9 mouse cellular contexts compared by ENCODE assay signal in genomic region chr4:151283092-151283741, GRCm38 (mm10).
DNase-seq lines count a peak whose midpoint lies in the region; ATAC-seq and TF ChIP-seq lines count a peak whose summit lies in the region.
"Had no signal": no experiment of that assay in that cellular context is flagged by ENCODE, and none has a peak within 500 bp of the region (broad histone marks: within the 10 kb centered on the region; RNA-seq: fewer than 3 reads in every experiment).

No protein-coding gene starts in this region.

- no peaks in the 10 kb centered on the region for H3K9me3 ChIP-seq in heart, embryonic 12.5 days (replicated peaks)
- no peaks in the 10 kb centered on the region for H3K9me3 ChIP-seq in ES-Bruce4 (replicated peaks; ENCODE audit: control insufficient read depth, insufficient read depth, low read length, poor library complexity, severe bottlenecking)
- H3K9me3 ChIP-seq: embryonic facial prominence, embryonic 12.5 days had no signal

- no peaks in the 10 kb centered on the region for H3K27me3 ChIP-seq in heart, embryonic 12.5 days (replicated peaks)
- no peaks in the 10 kb centered on the region for H3K27me3 ChIP-seq in ES-Bruce4 (ENCODE audit: control insufficient read depth, insufficient read depth, low read length, poor library complexity, severe bottlenecking)

- no peak overlapping the region for H3K4me3 ChIP-seq in heart, embryonic 12.5 days
- H3K4me3 ChIP-seq in ES-Bruce4 (ENCODE audit: low read depth, low read length): no peak overlapping the region
- H3K4me3 ChIP-seq: embryonic facial prominence, embryonic 12.5 days had no signal

- H3K9ac ChIP-seq in heart, embryonic 12.5 days: no peak overlapping the region
- H3K9ac ChIP-seq in ES-Bruce4 (ENCODE audit: low read depth, poor library complexity, severe bottlenecking): no peak overlapping the region
- H3K9ac ChIP-seq: embryonic facial prominence, embryonic 12.5 days had no signal

- no peak overlapping the region for H3K27ac ChIP-seq in heart, embryonic 12.5 days (ENCODE audit: poor library complexity, severe bottlenecking)
- H3K27ac ChIP-seq in ES-Bruce4 (ENCODE audit: insufficient read depth, low read length): no peak overlapping the region
- H3K27ac ChIP-seq: embryonic facial prominence, embryonic 12.5 days had no signal

- no peak overlapping the region for H3K4me2 ChIP-seq in heart, embryonic 12.5 days
- H3K4me2 ChIP-seq: embryonic facial prominence, embryonic 12.5 days had no signal

- TF ChIP-seq POLR2A in ES-Bruce4 (IDR thresholded peaks at IDR 0.05; ENCODE audit: insufficient read depth, low read length): no peak

- H3K4me1 ChIP-seq in heart, embryonic 12.5 days (replicated peaks): no peaks in the 10 kb centered on the region
- H3K4me1 ChIP-seq in ES-Bruce4 (ENCODE audit: control insufficient read depth, insufficient read depth, low read length): no peaks in the 10 kb centered on the region
- H3K4me1 ChIP-seq: embryonic facial prominence, embryonic 12.5 days had no signal

- 35% methylated on average over 16 of the region's 16 CpGs for WGBS in heart, embryonic 12.5 days

- TF ChIP-seq CTCF in ES-Bruce4 (IDR thresholded peaks at IDR 0.05; ENCODE audit: low read depth, low read length): peak; percentile 78

- ATAC-seq in heart, embryonic 12.5 days (ENCODE audit: insufficient number of reproducible peaks, low FRiP score): no peak

- TF ChIP-seq EP300 in ES-Bruce4 (IDR thresholded peaks at IDR 0.05; ENCODE audit: insufficient read depth, low read depth, low read length): no peak

- no peaks in the 10 kb centered on the region for H3K36me3 ChIP-seq in heart, embryonic 12.5 days
- no peaks in the 10 kb centered on the region for H3K36me3 ChIP-seq in ES-Bruce4 (ENCODE audit: control insufficient read depth, insufficient read depth, low read length, poor library complexity, severe bottlenecking)
- H3K36me3 ChIP-seq: embryonic facial prominence, embryonic 12.5 days had no signal

- DNase-seq in heart, adult 8-10 months (ENCODE audit: low spot score): peak; percentile 51
- peak; percentile 84 for DNase-seq in cerebellum, adult 8-10 months
- DNase-seq in gastrocnemius, postnatal 25 days: peak; percentile 22
- DNase-seq in layer of hippocampus, postnatal 10 days (ENCODE audit: low spot score in 2 of 2): peak; percentile 77 to 79
- DNase-seq in mesoderm, embryonic 11.5 days (ENCODE audit: low read depth, low spot score): peak; percentile 72
- peak; percentile 38 for DNase-seq in thymus, postnatal 0 days (ENCODE audit: low spot score)

Comparison
In these comparisons a context has a peak if more than half of its experiments do, and no peak if none do; other contexts are left out.
1. DNase-seq: peak in every context shown above with its lines; median percentile 84 in cerebellum, adult 8-10 months; 78 in layer of hippocampus, postnatal 10 days; 72 in mesoderm, embryonic 11.5 days; 51 in heart, adult 8-10 months; 38 in thymus, postnatal 0 days; 22 in gastrocnemius, postnatal 25 days.